Mouse (Mus musculus) lung, embryonic 16.5 days (tissue): Measurements from ENCODE around the gene Wdr61. TPM values are rescaled to one million over a fixed set of nuclear protein-coding genes. Genes with fewer than 3 reads are reported as not detected.

Experiments
- ATAC-seq: fragments of 200-750 bp; cut with Nextera tagmentation; 2 replicates; pipeline ENCODE4 v1.8.0; 2017; ENCODE audit warnings: low read depth, mild to moderate bottlenecking, moderate library complexity
- H3K27ac ChIP-seq: fragments of 300-500 bp; sonication (generic); 2 replicates; pipeline ENCODE4 v1.5.1; 2014; ENCODE audit warnings: mild to moderate bottlenecking, control low read depth, low read length
- H3K27me3 ChIP-seq: fragments of 300-500 bp; sonication (generic); 2 replicates; pipeline ENCODE4 v1.6.1; 2014; ENCODE audit warnings: low read depth, low read length, mixed read lengths; ENCODE audit not compliant: control insufficient read depth, insufficient read depth
- H3K36me3 ChIP-seq: fragments of 300-500 bp; sonication (generic); 2 replicates; pipeline ENCODE4 v1.6.1; 2014; ENCODE audit warnings: low read length; ENCODE audit not compliant: control insufficient read depth, insufficient read depth
- H3K4me1 ChIP-seq: fragments of 300-500 bp; sonication (generic); replicated peaks from 2 replicates; pipeline ENCODE4 v1.6.1; 2014; ENCODE audit warnings: low read length, mixed read lengths; ENCODE audit not compliant: control insufficient read depth, insufficient read depth
- H3K4me2 ChIP-seq: fragments of 300-500 bp; sonication (generic); 2 replicates; pipeline ENCODE4 v1.6.1; 2014; ENCODE audit warnings: low read depth, low read length, control low read depth
- H3K4me3 ChIP-seq: fragments of 300-500 bp; sonication (generic); 2 replicates; pipeline ENCODE4 v1.5.1; 2014; ENCODE audit warnings: mild to moderate bottlenecking, low read length, control low read depth
- H3K9ac ChIP-seq: fragments of 300-500 bp; sonication (generic); 2 replicates; pipeline ENCODE4 v1.6.1; 2014; ENCODE audit warnings: low read length, control low read depth
- H3K9me3 ChIP-seq: fragments of 300-500 bp; sonication (generic); 2 replicates; pipeline ENCODE4 v1.6.1; 2016; ENCODE audit warnings: low read length; ENCODE audit not compliant: control insufficient read depth
- WGBS: fragments of 180-500 bp; shearing (Covaris S2); extraction: QIAGEN DNeasy Blood & Tissue Kit; methylation state at CpG from one replicate; pipeline ENCODE4 v1.1.7; 2014; 5-methylcytosine and 5-hydroxymethylcytosine counted together
- polyA plus RNA-seq: library from polyadenylated mRNA; unstranded; fragments of >200 nt; fragmentation: Nextera tagmentation; extraction: Ambion mirVana; gene quantifications from 2 replicates; pipeline ENCODE4 v1.2.1, GENCODE M21; 2015

The Wdr61 gene
- polyA plus RNA-seq, 1 experiment from 2014 or later, result 146 TPM

GRCm38 (mm10) chr9:54736284-54736701, 2.0 kb upstream of the Wdr61 start:
- H3K27me3 ChIP-seq, result no peaks in the 10 kb centered on the region
- no peak for ATAC-seq

GRCm38 (mm10) chr9:54734639-54735252, 427 bp upstream of the Wdr61 start:
- no peaks in the 10 kb centered on the region for H3K9me3 ChIP-seq
- ATAC-seq, result no peak
- peak overlapping the region; percentile 14; the same call in 1 of the 2 replicates for H3K9ac ChIP-seq
- H3K4me2 ChIP-seq, result peak overlapping the region; percentile 51
- H3K4me1 ChIP-seq, result peaks cover 11% of the 10 kb centered on the region
- no peaks in the 10 kb centered on the region for H3K36me3 ChIP-seq
- WGBS, result 16% methylated on average over 11 of the region's 11 CpGs
- peak overlapping the region; percentile 62 for H3K4me3 ChIP-seq
- H3K27ac ChIP-seq, result no peak overlapping the region
- H3K27me3 ChIP-seq, result no peaks in the 10 kb centered on the region

More at GRCm38 (mm10) chr9:54736284-54736701, 2.0 kb upstream of the Wdr61 start:
- H3K9ac ChIP-seq, result no peak overlapping the region
- peaks cover 11% of the 10 kb centered on the region for H3K4me1 ChIP-seq
- no peak overlapping the region for H3K27ac ChIP-seq
- H3K4me2 ChIP-seq, result peak overlapping the region; percentile 15; the same call in 1 of the 2 replicates
- 14% methylated on average over 9 of the region's 9 CpGs for WGBS
- H3K9me3 ChIP-seq, result no peaks in the 10 kb centered on the region
- no peak overlapping the region for H3K4me3 ChIP-seq
- H3K36me3 ChIP-seq, result no peaks in the 10 kb centered on the region

- no peak overlapping the region for H3K4me2 ChIP-seq
- no peaks in the 10 kb centered on the region for H3K9me3 ChIP-seq
- no peak overlapping the region for H3K4me3 ChIP-seq
- ATAC-seq, result no peak
- no peaks in the 10 kb centered on the region for H3K27me3 ChIP-seq
- no peak overlapping the region for H3K27ac ChIP-seq
- peaks cover 12% of the 10 kb centered on the region for H3K36me3 ChIP-seq
- peaks cover 11% of the 10 kb centered on the region for H3K4me1 ChIP-seq
- H3K9ac ChIP-seq, result no peak overlapping the region
- WGBS, result 84% methylated on average over 2 of the region's 2 CpGs
Measured at GRCm38 (mm10) chr9:54732122-54732521, 2.2 kb downstream of the Wdr61 start.

GRCm38 (mm10) chr9:54726315-54726714, 8.0 kb downstream of the Wdr61 start:
- Histone ChIP-seq H3K4me1 (no peaks in the 10 kb centered on the region), H3K9me3 (no peaks in the 10 kb centered on the region), H3K36me3 (peaks cover 41% of the 10 kb centered on the region), H3K27ac (no peak overlapping the region), H3K9ac (no peak overlapping the region), H3K4me3 (no peak overlapping the region), H3K27me3 (no peaks in the 10 kb centered on the region), H3K4me2 (no peak overlapping the region)
- ATAC-seq, result no peak
- 73% methylated on average over 5 of the region's 5 CpGs for WGBS

- H3K4me2 ChIP-seq, result no peak overlapping the region
- ATAC-seq, result no peak
- 86% methylated on average over 4 of the region's 4 CpGs for WGBS
- H3K27me3 ChIP-seq, result no peaks in the 10 kb centered on the region
- no peak overlapping the region for H3K9ac ChIP-seq
- peaks cover 34% of the 10 kb centered on the region for H3K36me3 ChIP-seq
- H3K27ac ChIP-seq, result no peak overlapping the region
- H3K4me1 ChIP-seq, result peaks cover 2% of the 10 kb centered on the region; the same call in 1 of the 2 replicates
- no peaks in the 10 kb centered on the region for H3K9me3 ChIP-seq
- no peak overlapping the region for H3K4me3 ChIP-seq
Measured at GRCm38 (mm10) chr9:54722596-54722995, 11.7 kb downstream of the Wdr61 start.

- 85% methylated on average over 7 of the region's 7 CpGs for WGBS
- Histone ChIP-seq H3K36me3 (peaks cover 33% of the 10 kb centered on the region), H3K9me3 (no peaks in the 10 kb centered on the region)
Measured at GRCm38 (mm10) chr9:54722156-54722555, 12.2 kb downstream of the Wdr61 start.

GRCm38 (mm10) chr9:54717527-54717926, 16.8 kb downstream of the Wdr61 start:
- Histone ChIP-seq H3K27me3 (no peaks in the 10 kb centered on the region), H3K9me3 (no peaks in the 10 kb centered on the region), H3K4me2 (no peak overlapping the region), H3K4me3 (no peak overlapping the region), H3K27ac (peak overlapping the region; percentile 26; the same call in 1 of the 2 replicates), H3K4me1 (peaks cover 10% of the 10 kb centered on the region), H3K9ac (no peak overlapping the region), H3K36me3 (peaks cover 25% of the 10 kb centered on the region)
- ATAC-seq, result peak; percentile 88
- WGBS, result 59% methylated on average over 3 of the region's 3 CpGs

More at GRCm38 (mm10) chr9:54722156-54722555, 12.2 kb downstream of the Wdr61 start:
- Histone ChIP-seq H3K9ac (no peak overlapping the region), H3K4me3 (no peak overlapping the region), H3K4me1 (peaks cover 2% of the 10 kb centered on the region; the same call in 1 of the 2 replicates), H3K27ac (no peak overlapping the region), H3K4me2 (no peak overlapping the region), H3K27me3 (no peaks in the 10 kb centered on the region)
- ATAC-seq, result no peak

GRCm38 (mm10) chr9:54715776-54716175, 18.5 kb downstream of the Wdr61 start:
- 88% methylated on average over 3 of the region's 3 CpGs for WGBS
- ATAC-seq, result no peak
- H3K27ac ChIP-seq, result no peak overlapping the region

GRCm38 (mm10) chr9:54708085-54708484, 26.2 kb downstream of the Wdr61 start:
- Histone ChIP-seq H3K27ac (no peak overlapping the region), H3K4me2 (no peak overlapping the region), H3K36me3 (no peaks in the 10 kb centered on the region), H3K4me3 (no peak overlapping the region), H3K4me1 (0 out of 2 replicates have a peak, but pooled peaks cover 4% of the 10 kb centered on the region), H3K9me3 (no peaks in the 10 kb centered on the region), H3K27me3 (no peaks in the 10 kb centered on the region), H3K9ac (no peak overlapping the region)
- WGBS, result 80% methylated on average over 5 of the region's 5 CpGs
- ATAC-seq, result no peak

More at GRCm38 (mm10) chr9:54715776-54716175, 18.5 kb downstream of the Wdr61 start:
- Histone ChIP-seq H3K36me3 (peaks cover 17% of the 10 kb centered on the region), H3K27me3 (no peaks in the 10 kb centered on the region), H3K4me2 (no peak overlapping the region), H3K4me3 (no peak overlapping the region), H3K4me1 (peaks cover 14% of the 10 kb centered on the region), H3K9me3 (no peaks in the 10 kb centered on the region), H3K9ac (no peak overlapping the region)
